Mouse (Mus musculus): ENCODE measurements around the gene AC129217.1. TPM values are rescaled to one million over a fixed set of nuclear protein-coding genes. Genes with fewer than 3 reads are reported as not detected.
A peak's percentile ranks its signal among the peaks of the same experiment; 100 is the strongest.

The AC129217.1 gene
- polyA plus RNA-seq, 1 experiment from 2014 or later: not detected

GRCm38 (mm10) chr19:8886916-8887584 is 57.5 kb downstream of the AC129217.1 start:
- H3K9me3 ChIP-seq: no peaks in the 10 kb centered on the region
- no peak for DNase-seq (ENCODE audit: extremely low spot score, low spot score)
- peak overlapping the region; percentile 96 for H3K27ac ChIP-seq
- H3K36me3 ChIP-seq (replicated peaks): peaks cover 22% of the 10 kb centered on the region
- peak overlapping the region; percentile 78 for H3K4me3 ChIP-seq
- no peaks in the 10 kb centered on the region for H3K27me3 ChIP-seq (ENCODE audit: poor library complexity, severe bottlenecking)
- H3K4me1 ChIP-seq: peaks cover 22% of the 10 kb centered on the region
- 56% methylated on average over 1 of the region's 1 CpGs for WGBS

- H3K27me3 ChIP-seq (ENCODE audit: poor library complexity, severe bottlenecking): no peaks in the 10 kb centered on the region
- H3K4me3 ChIP-seq: peak overlapping the region; percentile 78
- no peak for DNase-seq (ENCODE audit: extremely low spot score, low spot score)
- H3K36me3 ChIP-seq (replicated peaks): peaks cover 22% of the 10 kb centered on the region
- peaks cover 27% of the 10 kb centered on the region for H3K4me1 ChIP-seq
- H3K27ac ChIP-seq: peak overlapping the region; percentile 96
- H3K9me3 ChIP-seq: no peaks in the 10 kb centered on the region
- 16% methylated on average over 19 of the region's 19 CpGs for WGBS
Measured at GRCm38 (mm10) chr19:8887585-8888463, 58.3 kb downstream of the AC129217.1 start.

- H3K9me3 ChIP-seq: no peaks in the 10 kb centered on the region
Measured at GRCm38 (mm10) chr19:8888511-8889385, 59.2 kb downstream of the AC129217.1 start, which contains the start of the genes 1810009A15Rik and Gm49416. Gene 1810009A15Rik (plus strand): TSS chr19:8888853. Gene Gm49416 (plus strand): TSS chr19:8888926.

More at GRCm38 (mm10) chr19:8888511-8889385, 59.2 kb downstream of the AC129217.1 start, which contains the start of the genes 1810009A15Rik and Gm49416:
- Histone ChIP-seq H3K4me1 (peaks cover 32% of the 10 kb centered on the region), H3K4me3 (peak within 1 kb of the TSS; percentile 78), H3K27me3 (ENCODE audit: poor library complexity, severe bottlenecking) (no peaks in the 10 kb centered on the region), H3K36me3 (replicated peaks) (peaks cover 22% of the 10 kb centered on the region), H3K27ac (peak within 1 kb of the TSS; percentile 96)
- peak; percentile 95 for DNase-seq (ENCODE audit: extremely low spot score, low spot score)
- under 1% methylated on average over 58 of the region's 58 CpGs for WGBS

Small RNAs within 50 kb of the gene (microRNA-seq; reads per million reads assigned to microRNA genes)
- not detected for gene Mir5136

Other genes starting within 250 kb of the AC129217.1 start
- 0.06 TPM in 1 of 2 replicates, not detected in the other for gene Slc22a8, start 238.5 kb upstream of the AC129217.1 start, polyA plus RNA-seq (2016; fragmentation: Nextera tagmentation; extraction: Ambion mirVana)
- 0.06 TPM in 1 of 2 replicates, not detected in the other for gene Slc22a6, start 211.7 kb upstream of the AC129217.1 start, polyA plus RNA-seq (2016; fragmentation: Nextera tagmentation; extraction: Ambion mirVana)
- gene Chrm1, start 166.0 kb upstream of the AC129217.1 start, polyA plus RNA-seq (2016; fragmentation: Nextera tagmentation; extraction: Ambion mirVana): not detected in 2 replicates
- gene Slc3a2, start 106.4 kb upstream of the AC129217.1 start, polyA plus RNA-seq (2016; fragmentation: Nextera tagmentation; extraction: Ambion mirVana): 136 and 149 TPM in 2 replicates
- 120 and 126 TPM in 2 replicates for gene Wdr74, start 93.9 kb upstream of the AC129217.1 start, polyA plus RNA-seq (2016; fragmentation: Nextera tagmentation; extraction: Ambion mirVana)
- gene 1700092M07Rik, start 89.1 kb upstream of the AC129217.1 start, polyA plus RNA-seq (2016; fragmentation: Nextera tagmentation; extraction: Ambion mirVana): 3.4 and 3.7 TPM in 2 replicates
- gene Stx5a, start 88.4 kb upstream of the AC129217.1 start, polyA plus RNA-seq (2016; fragmentation: Nextera tagmentation; extraction: Ambion mirVana): 86.8 and 87.8 TPM in 2 replicates
- gene Nxf1, start 72.7 kb upstream of the AC129217.1 start, polyA plus RNA-seq (2016; fragmentation: Nextera tagmentation; extraction: Ambion mirVana): 254 and 275 TPM in 2 replicates
- 170 TPM in 2 replicates for gene Tmem223, start 58.8 kb upstream of the AC129217.1 start, polyA plus RNA-seq (2016; fragmentation: Nextera tagmentation; extraction: Ambion mirVana)
- 47.4 and 49.5 TPM in 2 replicates for gene Tmem179b, start 55.3 kb upstream of the AC129217.1 start, polyA plus RNA-seq (2016; fragmentation: Nextera tagmentation; extraction: Ambion mirVana)
- gene Taf6l, start 43.4 kb upstream of the AC129217.1 start, polyA plus RNA-seq (2016; fragmentation: Nextera tagmentation; extraction: Ambion mirVana): 48.6 and 49.4 TPM in 2 replicates
- gene Polr2g, start 31.2 kb upstream of the AC129217.1 start, polyA plus RNA-seq (2016; fragmentation: Nextera tagmentation; extraction: Ambion mirVana): 173 and 180 TPM in 2 replicates
- 6.6 and 6.8 TPM in 2 replicates for gene Zbtb3, start 27.2 kb upstream of the AC129217.1 start, polyA plus RNA-seq (2016; fragmentation: Nextera tagmentation; extraction: Ambion mirVana)
- 82.5 and 85.5 TPM in 2 replicates for gene Ttc9c, start 10.4 kb upstream of the AC129217.1 start, polyA plus RNA-seq (2016; fragmentation: Nextera tagmentation; extraction: Ambion mirVana)
- gene Hnrnpul2, start 9.8 kb upstream of the AC129217.1 start, polyA plus RNA-seq (2016; fragmentation: Nextera tagmentation; extraction: Ambion mirVana): 4.9 and 5.4 TPM in 2 replicates
- 47.0 and 48.0 TPM in 2 replicates for gene Bscl2, start 7.7 kb downstream of the AC129217.1 start, polyA plus RNA-seq (2016; fragmentation: Nextera tagmentation; extraction: Ambion mirVana)
- gene Gng3, start 9.4 kb downstream of the AC129217.1 start, polyA plus RNA-seq (2016; fragmentation: Nextera tagmentation; extraction: Ambion mirVana): 27.8 and 31.7 TPM in 2 replicates
- gene Lrrn4cl, start 21.0 kb downstream of the AC129217.1 start, polyA plus RNA-seq (2016; fragmentation: Nextera tagmentation; extraction: Ambion mirVana): 0.36 and 0.99 TPM in 2 replicates
- 208 and 212 TPM in 2 replicates for gene Ubxn1, start 41.7 kb downstream of the AC129217.1 start, polyA plus RNA-seq (2016; fragmentation: Nextera tagmentation; extraction: Ambion mirVana)
- 53.2 and 55.5 TPM in 2 replicates for gene Uqcc3, start 51.1 kb downstream of the AC129217.1 start, polyA plus RNA-seq (2016; fragmentation: Nextera tagmentation; extraction: Ambion mirVana)
- 125 and 130 TPM in 2 replicates for gene Lbhd1, start 54.0 kb downstream of the AC129217.1 start, polyA plus RNA-seq (2016; fragmentation: Nextera tagmentation; extraction: Ambion mirVana)
- gene Gm49403, start 54.2 kb downstream of the AC129217.1 start, polyA plus RNA-seq (2016; fragmentation: Nextera tagmentation; extraction: Ambion mirVana): not detected in 2 replicates
- gene 1810009A15Rik, start 59.1 kb downstream of the AC129217.1 start, polyA plus RNA-seq (2016; fragmentation: Nextera tagmentation; extraction: Ambion mirVana): 178 and 183 TPM in 2 replicates
- 0.20 and 0.37 TPM in 2 replicates for gene Gm49416, start 59.2 kb downstream of the AC129217.1 start, polyA plus RNA-seq (2016; fragmentation: Nextera tagmentation; extraction: Ambion mirVana)
- 59.9 and 61.4 TPM in 2 replicates for gene Ints5, start 63.2 kb downstream of the AC129217.1 start, polyA plus RNA-seq (2016; fragmentation: Nextera tagmentation; extraction: Ambion mirVana)
- 118 and 121 TPM in 2 replicates for gene Ganab, start 68.3 kb downstream of the AC129217.1 start, polyA plus RNA-seq (2016; fragmentation: Nextera tagmentation; extraction: Ambion mirVana)
- 49.6 and 52.2 TPM in 2 replicates for gene B3gat3, start 90.6 kb downstream of the AC129217.1 start, polyA plus RNA-seq (2016; fragmentation: Nextera tagmentation; extraction: Ambion mirVana)
- 3.7 and 3.9 TPM in 2 replicates for gene Rom1, start 99.6 kb downstream of the AC129217.1 start, polyA plus RNA-seq (2016; fragmentation: Nextera tagmentation; extraction: Ambion mirVana)
- gene Eml3, start 99.8 kb downstream of the AC129217.1 start, polyA plus RNA-seq (2016; fragmentation: Nextera tagmentation; extraction: Ambion mirVana): 24.0 and 25.7 TPM in 2 replicates
- 202 and 206 TPM in 2 replicates for gene Mta2, start 112.1 kb downstream of the AC129217.1 start, polyA plus RNA-seq (2016; fragmentation: Nextera tagmentation; extraction: Ambion mirVana)
- 40.2 and 49.1 TPM in 2 replicates for gene Tut1, start 124.1 kb downstream of the AC129217.1 start, polyA plus RNA-seq (2016; fragmentation: Nextera tagmentation; extraction: Ambion mirVana)
- gene Eef1g, start 137.3 kb downstream of the AC129217.1 start, polyA plus RNA-seq (2016; fragmentation: Nextera tagmentation; extraction: Ambion mirVana): 559 and 563 TPM in 2 replicates
- gene Ahnak, start 159.5 kb downstream of the AC129217.1 start, polyA plus RNA-seq (2016; fragmentation: Nextera tagmentation; extraction: Ambion mirVana): 6.5 and 7.1 TPM in 2 replicates

Measured in forebrain, embryonic 10.5 days (tissue).